Mouse (Mus musculus) testis, adult 2 months (tissue): ENCODE results near the gene Ano10.

Experiments
- CTCF ChIP-seq: fragments of 200-500 bp; IDR thresholded peaks from 2 replicates; pipeline ENCODE4 v1.5.1; 2012; ENCODE audit warnings: low read depth, mild to moderate bottlenecking, inconsistent platforms, low read length, moderate library complexity; ENCODE audit not compliant: control insufficient read depth, insufficient read depth, insufficient replicate concordance
- POLR2A ChIP-seq: fragments of 200-500 bp; IDR thresholded peaks from 2 replicates; pipeline ENCODE4 v1.6.1; 2012; ENCODE audit warnings: low read depth, mild to moderate bottlenecking, inconsistent platforms, low read length, moderate library complexity; ENCODE audit not compliant: control insufficient read depth

DNA sequence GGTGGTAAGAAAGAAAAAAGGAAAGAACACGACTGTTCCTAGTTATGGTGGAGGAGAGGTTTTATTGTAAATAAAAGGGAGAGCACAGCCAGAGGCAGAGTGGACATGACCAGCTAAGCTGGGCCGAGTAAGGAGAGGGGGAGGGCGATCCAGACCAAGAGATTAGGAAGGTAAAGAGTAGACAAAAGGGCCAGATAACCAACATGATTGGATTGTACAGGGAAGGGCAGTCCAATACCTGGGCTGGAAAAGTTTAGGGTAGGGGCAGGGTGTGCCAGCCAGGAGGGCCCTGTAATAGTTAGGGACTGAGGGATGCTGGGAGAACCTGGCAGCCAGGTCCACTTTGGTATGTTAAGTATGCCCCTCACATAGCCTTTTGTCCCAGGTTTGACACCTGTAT is 34.0 kb upstream of the Ano10 start:
- TF ChIP-seq CTCF = no peak
- TF ChIP-seq POLR2A = no peak
